Mouse (Mus musculus): ENCODE data around the gene Gmnn. TPM values are rescaled to one million over a fixed set of nuclear protein-coding genes. Genes with fewer than 3 reads are reported as not detected.
A peak's percentile ranks its signal among the peaks of the same experiment; 100 is the strongest.
"Not testable (repeated sequence)": the region's sequence is repeated elsewhere in the genome, so short reads cannot be mapped to it uniquely, and the experiment has no call there.

Gmnn gene
- polyA plus RNA-seq, 1 experiment, result 8.3 TPM

DNA sequence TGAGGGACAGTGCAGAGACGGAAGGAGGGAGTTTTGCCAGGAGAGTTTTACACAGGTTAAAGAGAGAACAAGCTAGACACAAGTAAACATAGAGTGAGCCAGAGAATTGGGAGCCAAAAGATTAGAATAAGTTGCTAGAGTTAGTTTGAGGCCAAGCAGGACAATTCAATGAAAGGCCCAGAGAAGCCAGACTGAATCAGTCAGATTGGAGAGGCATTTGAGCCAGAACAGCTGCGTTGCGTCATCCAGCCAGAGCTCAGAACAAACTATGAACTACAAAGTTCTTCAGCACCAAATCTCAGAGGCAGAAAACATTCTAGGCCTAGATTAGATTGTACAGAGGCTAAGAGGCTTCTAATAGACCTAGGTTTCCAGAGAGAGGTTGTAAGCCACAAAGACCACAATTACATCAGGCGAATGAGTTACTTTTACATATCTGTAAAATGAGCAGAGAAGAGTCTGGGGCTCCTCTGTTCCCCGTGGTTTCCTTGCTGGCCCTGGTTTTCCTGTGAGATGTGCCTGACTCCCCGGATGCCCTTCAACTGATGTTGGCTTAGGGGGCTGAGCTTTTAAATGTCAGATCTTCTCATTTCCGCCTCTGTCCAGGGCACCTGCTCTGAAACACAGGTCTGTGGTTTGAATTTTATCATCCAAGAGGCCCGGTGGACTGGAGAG lies 17.1 kb upstream of the Gmnn start:
- 86% methylated on average over 8 of the region's 8 CpGs for WGBS
- DNase-seq, result no peak

DNA sequence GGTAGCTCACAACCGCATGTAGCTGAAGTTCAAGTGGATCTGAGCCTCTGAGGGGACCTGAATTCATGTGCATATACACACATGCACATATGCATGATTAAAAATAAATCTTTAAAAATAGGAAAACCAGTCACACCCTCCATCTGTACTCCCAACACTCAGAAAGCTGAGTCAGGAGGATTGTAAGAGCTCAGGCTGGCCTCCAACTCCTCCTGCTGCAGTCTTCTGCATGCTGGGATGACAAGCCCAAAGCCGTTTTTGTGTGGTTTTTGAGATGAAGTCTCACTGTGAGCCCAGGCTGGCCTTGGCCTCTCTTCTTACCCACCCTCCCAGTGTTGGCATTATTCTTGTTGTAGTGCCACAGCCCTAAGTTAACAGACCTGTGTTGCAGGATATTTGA lies 16.3 kb upstream of the Gmnn start:
- 52% methylated on average over 2 of the region's 2 CpGs for WGBS
- H3K27me3 ChIP-seq (ENCODE audit: control insufficient read depth, insufficient read depth, low read length), result no peaks in the 10 kb centered on the region
- no peak overlapping the region for H3K4me3 ChIP-seq (replicated peaks; ENCODE audit: insufficient read depth, low read depth, low read length)
- H3K27ac ChIP-seq (ENCODE audit: insufficient read depth, low read length), result no peak overlapping the region
- DNase-seq, result no peak
- no peaks in the 10 kb centered on the region for H3K4me1 ChIP-seq (ENCODE audit: control insufficient read depth, insufficient read depth, low read length)
- TF ChIP-seq CTCF (IDR thresholded peaks at IDR 0.05; ENCODE audit: borderline replicate concordance, insufficient read depth, low read depth, low read length) (no peak), POLR2A (IDR thresholded peaks at IDR 0.05; ENCODE audit: borderline replicate concordance, insufficient read depth, low read length) (no peak)

More for the DNA sequence above, 17.1 kb upstream of the Gmnn start:
- Histone ChIP-seq H3K27ac (ENCODE audit: insufficient read depth, low read length) (no peak overlapping the region), H3K27me3 (ENCODE audit: control insufficient read depth, insufficient read depth, low read length) (no peaks in the 10 kb centered on the region), H3K4me3 (replicated peaks; ENCODE audit: insufficient read depth, low read depth, low read length) (no peak overlapping the region), H3K4me1 (ENCODE audit: control insufficient read depth, insufficient read depth, low read length) (no peaks in the 10 kb centered on the region)
- TF ChIP-seq CTCF (IDR thresholded peaks at IDR 0.05; ENCODE audit: borderline replicate concordance, insufficient read depth, low read depth, low read length), result no peak
- TF ChIP-seq POLR2A (IDR thresholded peaks at IDR 0.05; ENCODE audit: borderline replicate concordance, insufficient read depth, low read length), result no peak

DNA sequence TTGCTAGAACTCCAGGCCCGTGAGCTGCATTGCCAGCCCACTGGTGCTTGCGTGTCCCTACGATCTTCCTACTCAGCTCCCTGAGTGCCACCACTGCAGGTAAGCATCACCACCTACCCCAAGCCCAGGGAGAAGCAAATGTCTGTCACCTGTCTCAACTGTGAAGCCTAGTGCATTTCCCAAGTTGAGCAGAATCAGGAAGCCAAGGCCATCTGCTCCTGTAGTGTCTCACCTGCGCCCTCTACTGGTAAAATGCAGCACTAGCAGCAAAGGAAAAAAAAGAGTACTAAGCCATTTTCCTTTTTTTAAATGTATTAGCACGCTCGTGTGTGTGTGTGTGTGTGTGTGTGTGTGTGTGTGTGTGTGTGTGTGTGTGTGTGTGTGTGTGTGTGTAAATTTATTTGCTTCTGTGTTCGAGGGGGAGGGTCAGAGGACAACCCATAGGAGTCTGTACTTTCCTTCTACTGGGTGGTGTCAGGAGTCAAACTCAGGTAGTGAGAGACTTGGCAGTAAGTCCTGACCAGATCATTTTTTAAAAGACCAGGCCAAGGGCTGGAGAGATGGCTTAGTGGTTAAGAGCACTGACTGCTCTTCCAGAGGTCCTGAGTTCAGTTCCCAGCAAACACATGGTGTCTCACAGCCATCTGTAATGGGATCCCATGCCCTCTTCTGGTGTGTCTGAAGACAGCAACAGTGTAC lies 14.6 kb upstream of the Gmnn start:
- Histone ChIP-seq H3K27me3 (ENCODE audit: control insufficient read depth, insufficient read depth, low read length) (no peaks in the 10 kb centered on the region), H3K4me3 (replicated peaks; ENCODE audit: insufficient read depth, low read depth, low read length) (no peak overlapping the region), H3K27ac (ENCODE audit: insufficient read depth, low read length) (no peak overlapping the region), H3K4me1 (ENCODE audit: control insufficient read depth, insufficient read depth, low read length) (no peaks in the 10 kb centered on the region)
- TF ChIP-seq POLR2A (IDR thresholded peaks at IDR 0.05; ENCODE audit: borderline replicate concordance, insufficient read depth, low read length) (no peak), CTCF (IDR thresholded peaks at IDR 0.05; ENCODE audit: borderline replicate concordance, insufficient read depth, low read depth, low read length) (peak; percentile 81)
- peak; percentile 47 to 58 for DNase-seq
- 25% methylated on average over 7 of the region's 7 CpGs for WGBS

- H3K27me3 ChIP-seq (ENCODE audit: control insufficient read depth, insufficient read depth, low read length); H3K27ac ChIP-seq (ENCODE audit: insufficient read depth, low read length); H3K4me1 ChIP-seq (ENCODE audit: control insufficient read depth, insufficient read depth, low read length); DNase-seq; H3K4me3 ChIP-seq (replicated peaks; ENCODE audit: insufficient read depth, low read depth, low read length): not testable (repeated sequence)
- 91% methylated on average over 10 of the region's 10 CpGs for WGBS
Measured at GRCm38 (mm10) chr13:24771482-24771881, 9.8 kb upstream of the Gmnn start.

DNA sequence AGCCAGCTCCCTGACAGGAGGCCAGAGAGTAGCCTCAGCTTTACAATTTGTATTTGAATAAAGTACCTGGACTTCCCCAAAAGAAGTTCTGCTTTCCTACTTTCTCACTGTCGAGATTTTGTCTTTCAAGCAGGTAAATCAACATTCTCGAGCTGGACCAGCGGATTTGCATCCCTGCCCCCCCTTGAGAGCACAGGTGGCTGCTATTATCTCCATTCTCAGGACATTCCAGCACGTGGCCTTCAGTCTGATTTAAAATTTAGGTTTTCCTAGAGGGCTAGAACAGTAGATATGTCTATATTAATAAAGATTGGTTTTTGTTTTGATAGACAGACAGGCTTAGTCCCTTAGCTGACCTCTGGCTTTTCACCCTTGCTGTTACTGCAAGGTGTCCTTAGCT lies 6.1 kb upstream of the Gmnn start:
- H3K27ac ChIP-seq (ENCODE audit: insufficient read depth, low read length); H3K4me1 ChIP-seq (ENCODE audit: control insufficient read depth, insufficient read depth, low read length); H3K27me3 ChIP-seq (ENCODE audit: control insufficient read depth, insufficient read depth, low read length); H3K4me3 ChIP-seq (replicated peaks; ENCODE audit: insufficient read depth, low read depth, low read length); DNase-seq: not testable (repeated sequence)
- WGBS, result 65% methylated on average over 4 of the region's 4 CpGs

DNA sequence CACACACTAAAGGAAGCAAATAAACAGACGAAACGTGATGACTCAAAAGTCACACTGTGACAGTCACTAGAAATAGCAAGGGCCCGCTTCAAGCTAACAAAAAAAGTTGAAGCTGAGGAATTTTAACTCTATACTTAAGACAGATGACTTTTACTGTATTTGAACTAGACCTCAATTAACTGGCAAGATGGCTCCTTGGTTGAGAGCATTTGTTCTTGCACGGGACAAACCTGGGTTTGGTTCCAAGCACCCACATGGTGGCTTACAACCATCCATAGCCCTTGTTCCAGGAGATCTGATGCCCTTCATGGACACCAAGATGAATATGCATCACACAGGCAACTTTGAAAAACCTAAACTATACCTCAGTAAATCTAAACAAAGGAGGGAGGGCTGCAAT lies 531 bp upstream of the Gmnn start:
- Histone ChIP-seq H3K4me1 (ENCODE audit: control insufficient read depth, insufficient read depth, low read length) (no peaks in the 10 kb centered on the region), H3K27ac (ENCODE audit: insufficient read depth, low read length) (no peak overlapping the region)
- 43% methylated on average over 4 of the region's 4 CpGs for WGBS

GRCm38 (mm10) chr13:24761083-24761402 lies 680 bp downstream of the Gmnn start:
- no peak for DNase-seq
- Histone ChIP-seq H3K4me3 (replicated peaks; ENCODE audit: insufficient read depth, low read depth, low read length) (peak overlapping the region; percentile 81), H3K4me1 (ENCODE audit: control insufficient read depth, insufficient read depth, low read length) (no peaks in the 10 kb centered on the region), H3K27ac (ENCODE audit: insufficient read depth, low read length) (no peak overlapping the region), H3K27me3 (ENCODE audit: control insufficient read depth, insufficient read depth, low read length) (no peaks in the 10 kb centered on the region)
- 9% methylated on average over 10 of the region's 10 CpGs for WGBS
- TF ChIP-seq CTCF (IDR thresholded peaks at IDR 0.05; ENCODE audit: borderline replicate concordance, insufficient read depth, low read depth, low read length) (no peak), POLR2A (IDR thresholded peaks at IDR 0.05; ENCODE audit: borderline replicate concordance, insufficient read depth, low read length) (no peak)

More for the DNA sequence above, 531 bp upstream of the Gmnn start:
- DNase-seq, result no peak
- H3K4me3 ChIP-seq (replicated peaks; ENCODE audit: insufficient read depth, low read depth, low read length), result peak overlapping the region; percentile 81
- TF ChIP-seq CTCF (IDR thresholded peaks at IDR 0.05; ENCODE audit: borderline replicate concordance, insufficient read depth, low read depth, low read length) (no peak), POLR2A (IDR thresholded peaks at IDR 0.05; ENCODE audit: borderline replicate concordance, insufficient read depth, low read length) (no peak)
- H3K27me3 ChIP-seq (ENCODE audit: control insufficient read depth, insufficient read depth, low read length), result no peaks in the 10 kb centered on the region

GRCm38 (mm10) chr13:24760351-24760870 lies 1.3 kb downstream of the Gmnn start:
- DNase-seq, result no peak
- H3K27ac ChIP-seq (ENCODE audit: insufficient read depth, low read length), result no peak overlapping the region
- TF ChIP-seq CTCF (IDR thresholded peaks at IDR 0.05; ENCODE audit: borderline replicate concordance, insufficient read depth, low read depth, low read length) (no peak), POLR2A (IDR thresholded peaks at IDR 0.05; ENCODE audit: borderline replicate concordance, insufficient read depth, low read length) (no peak)
- H3K27me3 ChIP-seq (ENCODE audit: control insufficient read depth, insufficient read depth, low read length), result no peaks in the 10 kb centered on the region
- 48% methylated on average over 5 of the region's 5 CpGs for WGBS
- H3K4me3 ChIP-seq (replicated peaks; ENCODE audit: insufficient read depth, low read depth, low read length), result no peak overlapping the region
- H3K4me1 ChIP-seq (ENCODE audit: control insufficient read depth, insufficient read depth, low read length), result no peaks in the 10 kb centered on the region
